Mouse (Mus musculus): ENCODE data around the gene Prkx. TPM values are rescaled to one million over a fixed set of nuclear protein-coding genes. Genes with fewer than 3 reads are reported as not detected.

The Prkx gene
- 14.6 and 16.3 TPM in 2 replicates for polyA plus RNA-seq (2015; fragmentation: Nextera tagmentation; extraction: Ambion mirVana)

- peak; percentile 63 for DNase-seq (ENCODE audit: low spot score)
Observed at GRCm38 (mm10) chrX:77796238-77796835, at the start of gene Prkx. Gene Prkx (minus strand): TSS chrX:77796278.

GRCm38 (mm10) chrX:77812031-77812430 is 16.0 kb upstream of the Prkx start:
- DNase-seq (ENCODE audit: low spot score): no peak

- DNase-seq (ENCODE audit: low spot score): peak; percentile 25
Observed at GRCm38 (mm10) chrX:77810608-77811206, 14.6 kb upstream of the Prkx start.

- DNase-seq (ENCODE audit: low spot score): peak; percentile 61
Observed at GRCm38 (mm10) chrX:77808602-77809001, 12.5 kb upstream of the Prkx start.

GRCm38 (mm10) chrX:77802293-77802692 is 6.2 kb upstream of the Prkx start:
- DNase-seq (ENCODE audit: low spot score): no peak

- no peak for DNase-seq (ENCODE audit: low spot score)
Observed at GRCm38 (mm10) chrX:77801543-77801942, 5.5 kb upstream of the Prkx start.

GRCm38 (mm10) chrX:77799554-77799953 is 3.5 kb upstream of the Prkx start:
- DNase-seq (ENCODE audit: low spot score): no peak

GRCm38 (mm10) chrX:77797801-77798200 is 1.7 kb upstream of the Prkx start:
- DNase-seq (ENCODE audit: low spot score): no peak

GRCm38 (mm10) chrX:77796916-77797315 is 838 bp upstream of the Prkx start:
- DNase-seq (ENCODE audit: low spot score): peak; percentile 18

GRCm38 (mm10) chrX:77795858-77796174 is 262 bp downstream of the Prkx start:
- DNase-seq (ENCODE audit: low spot score): peak; percentile 88

GRCm38 (mm10) chrX:77794962-77795857 is 868 bp downstream of the Prkx start:
- peak; percentile 29 for DNase-seq (ENCODE audit: low spot score)

GRCm38 (mm10) chrX:77788675-77789074 is 7.4 kb downstream of the Prkx start:
- no peak for DNase-seq (ENCODE audit: low spot score)

GRCm38 (mm10) chrX:77786354-77786753 is 9.7 kb downstream of the Prkx start:
- DNase-seq (ENCODE audit: low spot score): no peak

- DNase-seq (ENCODE audit: low spot score): no peak
Observed at GRCm38 (mm10) chrX:77777822-77778221, 18.3 kb downstream of the Prkx start.

- DNase-seq (ENCODE audit: low spot score): no peak
Observed at GRCm38 (mm10) chrX:77765153-77765552, 30.9 kb downstream of the Prkx start.

- DNase-seq (ENCODE audit: low spot score): peak; percentile 11
Observed at GRCm38 (mm10) chrX:77744260-77744659, 51.8 kb downstream of the Prkx start.

GRCm38 (mm10) chrX:77741383-77741782 is 54.7 kb downstream of the Prkx start:
- DNase-seq (ENCODE audit: low spot score): peak; percentile 10

GRCm38 (mm10) chrX:77733930-77734536 is 62.0 kb downstream of the Prkx start:
- no peak for DNase-seq (ENCODE audit: low spot score)

GRCm38 (mm10) chrX:77720298-77720697 is 75.8 kb downstream of the Prkx start:
- peak; percentile 52 for DNase-seq (ENCODE audit: low spot score)

All from thymus, postnatal 0 days (tissue).